Mouse (Mus musculus): Measurements from ENCODE around the gene 4930432M17Rik.

GRCm38 (mm10) chr3:121638241-121638640 lies 32.3 kb upstream of the 4930432M17Rik start:
- no peak for TF ChIP-seq CTCF (IDR thresholded peaks at IDR 0.05; ENCODE audit: control insufficient read depth, insufficient read depth, low read length)
- TF ChIP-seq POLR2A (IDR thresholded peaks at IDR 0.05; ENCODE audit: borderline replicate concordance, control insufficient read depth, low read depth, low read length) = no peak
